8 mouse cellular contexts compared by ENCODE assay signal in genomic region chr10:34485079-34485478, GRCm38 (mm10). TPM values are rescaled to one million over a fixed set of nuclear protein-coding genes. Genes with fewer than 3 reads are reported as not detected.
DNase-seq lines count a peak whose midpoint lies in the region; ATAC-seq and TF ChIP-seq lines count a peak whose summit lies in the region.

No protein-coding gene starts in this region.

- DNase-seq in adrenal gland, adult (ENCODE audit: inconsistent age in 2 of 2, low spot score in 1 of 2), result peak; percentile 49 to 79
- no peak for DNase-seq in adrenal gland, postnatal 4 days (ENCODE audit: low spot score in 2 of 2)
- DNase-seq in fibroblast of lung, adult 2 months (ENCODE audit: low read depth), result peak; percentile 58
- peak; percentile 74 to 77 for DNase-seq in kidney, postnatal 4 days
- DNase-seq in layer of hippocampus, adult 2 months (ENCODE audit: low spot score in 2 of 2), result no peak

- H3K36me3 ChIP-seq in C2C12 (ENCODE audit: control insufficient read depth, insufficient read depth), result no peaks in the 10 kb centered on the region
- H3K36me3 ChIP-seq in forebrain, embryonic 12.5 days (replicated peaks), result no peaks in the 10 kb centered on the region
- H3K36me3 ChIP-seq in forebrain, embryonic 13.5 days (ENCODE audit: poor library complexity, severe bottlenecking), result no peaks in the 10 kb centered on the region

- WGBS in forebrain, embryonic 12.5 days, result 68% methylated on average over 4 of the region's 4 CpGs
- 71% methylated on average over 4 of the region's 4 CpGs for WGBS in forebrain, embryonic 13.5 days

- no peaks in the 10 kb centered on the region for H3K27me3 ChIP-seq in C2C12 (ENCODE audit: control insufficient read depth, insufficient read depth, insufficient read length)
- no peaks in the 10 kb centered on the region for H3K27me3 ChIP-seq in forebrain, embryonic 12.5 days
- no peaks in the 10 kb centered on the region for H3K27me3 ChIP-seq in forebrain, embryonic 13.5 days

- no peak overlapping the region for H3K4me2 ChIP-seq in forebrain, embryonic 12.5 days
- no peak overlapping the region for H3K4me2 ChIP-seq in forebrain, embryonic 13.5 days

- peaks cover 9% of the 10 kb centered on the region for H3K79me3 ChIP-seq in C2C12 (ENCODE audit: low read depth)

- H3K9ac ChIP-seq in forebrain, embryonic 12.5 days, result no peak overlapping the region
- H3K9ac ChIP-seq in forebrain, embryonic 13.5 days, result no peak overlapping the region

- H3K79me2 ChIP-seq in C2C12 (ENCODE audit: control insufficient read depth, insufficient read depth), result peaks cover 24% of the 10 kb centered on the region

- H3K9me3 ChIP-seq in forebrain, embryonic 12.5 days, result no peaks in the 10 kb centered on the region
- H3K9me3 ChIP-seq in forebrain, embryonic 13.5 days (replicated peaks), result no peaks in the 10 kb centered on the region

- no peak overlapping the region for H3ac ChIP-seq in C2C12 (ENCODE audit: control insufficient read depth, insufficient read length, low read depth)

- no peaks in the 10 kb centered on the region for H3K4me1 ChIP-seq in forebrain, embryonic 12.5 days
- H3K4me1 ChIP-seq in forebrain, embryonic 13.5 days, result no peaks in the 10 kb centered on the region

- peak overlapping the region; percentile 54 for H3K4me3 ChIP-seq in C2C12 (ENCODE audit: insufficient read depth, poor library complexity, severe bottlenecking)
- no peak overlapping the region for H3K4me3 ChIP-seq in forebrain, embryonic 12.5 days (replicated peaks)
- no peak overlapping the region for H3K4me3 ChIP-seq in layer of hippocampus, adult 2 months
- no peak overlapping the region for H3K4me3 ChIP-seq in forebrain, embryonic 13.5 days

- peak; percentile 25 for TF ChIP-seq CTCF in C2C12 (IDR thresholded peaks at IDR 0.05; ENCODE audit: control insufficient read depth, insufficient read depth, insufficient read length)
- no peak for TF ChIP-seq CTCF in layer of hippocampus, adult 2 months (conservative IDR thresholded peaks at IDR 0.05)

- ATAC-seq in forebrain, embryonic 12.5 days (ENCODE audit: low FRiP score), result no peak
- no peak for ATAC-seq in forebrain, embryonic 13.5 days

- no peak overlapping the region for H3K27ac ChIP-seq in forebrain, embryonic 12.5 days
- H3K27ac ChIP-seq in layer of hippocampus, adult 2 months, result no peak overlapping the region
- H3K27ac ChIP-seq in forebrain, embryonic 13.5 days, result no peak overlapping the region

TF ChIP-seq in C2C12, 6 proteins besides CTCF, POLR2A, EP300 and RAD21:
- TF ChIP-seq MAX (IDR thresholded peaks at IDR 0.05) (no peak), FOSL1 (IDR thresholded peaks at IDR 0.05; ENCODE audit: insufficient read depth, low read length, poor library complexity, severe bottlenecking) (no peak), CEBPB (IDR thresholded peaks at IDR 0.05; ENCODE audit: low read depth) (no peak), USF1 (IDR thresholded peaks at IDR 0.05; ENCODE audit: low read depth) (no peak), MYOD1 (IDR thresholded peaks at IDR 0.05; ENCODE audit: control insufficient read depth, insufficient read length, low read depth) (no peak), MYOG (IDR thresholded peaks at IDR 0.05; ENCODE audit: control insufficient read depth, extremely low read depth, insufficient read length) (no peak)

RNA-seq across cellular contexts. Expression of gene Frk, which starts 1.9 kb away (rescaled TPM):
- 10 to 100 TPM; 17.0 to 19.0 TPM for total RNA-seq in adrenal gland, postnatal 4 days (2021)
- polyA plus RNA-seq in C2C12 (2012; fragmentation: generic; extraction: Trizol), result 2.7 TPM
- 2.2 and 3.1 TPM in 2 replicates for polyA plus RNA-seq in forebrain, embryonic 12.5 days (2016; fragmentation: Nextera tagmentation; extraction: Ambion mirVana)
- under 1 TPM; 0.13 to 0.42 TPM for total RNA-seq in layer of hippocampus, adult 2 months (2021)
- polyA plus RNA-seq in forebrain, embryonic 13.5 days (2015; fragmentation: Nextera tagmentation; extraction: Ambion mirVana), result 0.66 and 0.91 TPM in 2 replicates

Comparison
In these comparisons a context has a peak if more than half of its experiments do, and no peak if none do; other contexts are left out.
1. DNase-seq: peak in adrenal gland, adult (2 of 2), fibroblast of lung, adult 2 months (single experiment) and kidney, postnatal 4 days (2 of 2); none in adrenal gland, postnatal 4 days (0 of 2) and layer of hippocampus, adult 2 months (0 of 2).